7 mouse cellular contexts compared by ENCODE assay signal in genomic region chr11:45979946-45980892, GRCm38 (mm10). TPM values are rescaled to one million over a fixed set of nuclear protein-coding genes. Genes with fewer than 3 reads are reported as not detected.
DNase-seq lines count a peak whose midpoint lies in the region; ATAC-seq and TF ChIP-seq lines count a peak whose summit lies in the region.

Gene Sox30, plus strand, starts transcription at chr11:45980310.

- H3K27ac ChIP-seq in intestine, postnatal 0 days (ENCODE audit: low read depth, low read length) = peak within 1 kb of the TSS; percentile 60
- H3K27ac ChIP-seq in liver, embryonic 12.5 days = 0 out of 2 replicates have a peak within 1 kb of the TSS, but pooled peaks have one; percentile 2
- no peak within 1 kb of the TSS for H3K27ac ChIP-seq in stomach, embryonic 16.5 days (ENCODE audit: low read length)

- peak within 1 kb of the TSS; percentile 51 for H3K4me3 ChIP-seq in intestine, postnatal 0 days (ENCODE audit: low read depth, low read length)
- peak within 1 kb of the TSS; percentile 63 for H3K4me3 ChIP-seq in liver, embryonic 12.5 days
- peak within 1 kb of the TSS; percentile 68 for H3K4me3 ChIP-seq in stomach, embryonic 16.5 days (replicated peaks; ENCODE audit: low read length)

- peak; percentile 96 for DNase-seq in ZHBTc4 (ENCODE audit: low read depth, low spot score)
- peak; percentile 52 for DNase-seq in brain, embryonic 18.5 days (ENCODE audit: low read depth, low spot score)
- peak; percentile 12 to 20 for DNase-seq in natural killer cell, adult 2 months (ENCODE audit: low spot score in 2 of 2)

- H3K27me3 ChIP-seq in intestine, postnatal 0 days (replicated peaks; ENCODE audit: control insufficient read depth, insufficient read depth, low read length) = no peaks in the 10 kb centered on the region
- H3K27me3 ChIP-seq in liver, embryonic 12.5 days (replicated peaks) = peaks cover 30% of the 10 kb centered on the region
- H3K27me3 ChIP-seq in stomach, embryonic 16.5 days (ENCODE audit: control insufficient read depth, insufficient read depth, low read length) = no peaks in the 10 kb centered on the region

- peak; percentile 15; the same call in 1 of the 2 replicates for TF ChIP-seq CTCF in intestine, postnatal 0 days (IDR thresholded peaks at IDR 0.05; ENCODE audit: low read depth)

- H3K9ac ChIP-seq in intestine, postnatal 0 days (ENCODE audit: low read depth, low read length) = peak within 1 kb of the TSS; percentile 71
- peak within 1 kb of the TSS; percentile 68 for H3K9ac ChIP-seq in liver, embryonic 12.5 days
- peak within 1 kb of the TSS; percentile 96 for H3K9ac ChIP-seq in stomach, embryonic 16.5 days (ENCODE audit: low read length)

- H3K4me2 ChIP-seq in intestine, postnatal 0 days (replicated peaks; ENCODE audit: low read depth) = peak within 1 kb of the TSS; percentile 87
- peak within 1 kb of the TSS; percentile 79 for H3K4me2 ChIP-seq in liver, embryonic 12.5 days
- H3K4me2 ChIP-seq in stomach, embryonic 16.5 days (ENCODE audit: low read depth, low read length) = peak within 1 kb of the TSS; percentile 93

- peak; percentile 86 for ATAC-seq in granulocyte monocyte progenitor cell, adult 5-6 weeks (replicated peaks; ENCODE audit: poor library complexity, severe bottlenecking)
- ATAC-seq in intestine, postnatal 0 days = peak; percentile 76
- peak; percentile 61 for ATAC-seq in liver, embryonic 12.5 days
- ATAC-seq in stomach, embryonic 16.5 days (ENCODE audit: insufficient read depth, low FRiP score) = peak; percentile 90

- no peaks in the 10 kb centered on the region for H3K4me1 ChIP-seq in intestine, postnatal 0 days (replicated peaks; ENCODE audit: control insufficient read depth, insufficient read depth, low read length)
- H3K4me1 ChIP-seq in liver, embryonic 12.5 days = peaks cover 15% of the 10 kb centered on the region
- H3K4me1 ChIP-seq in stomach, embryonic 16.5 days (ENCODE audit: control insufficient read depth, insufficient read depth, low read length) = no peaks in the 10 kb centered on the region

- 10% methylated on average over 94 of the region's 115 CpGs for WGBS in intestine, postnatal 0 days
- 11% methylated on average over 86 of the region's 115 CpGs for WGBS in liver, embryonic 12.5 days (ENCODE audit: insufficient replicate concordance)
- 14% methylated on average over 71 of the region's 115 CpGs for WGBS in stomach, embryonic 16.5 days

- H3K9me3 ChIP-seq in intestine, postnatal 0 days (ENCODE audit: control insufficient read depth) = no peaks in the 10 kb centered on the region
- peaks cover 4% of the 10 kb centered on the region for H3K9me3 ChIP-seq in liver, embryonic 12.5 days (replicated peaks)
- H3K9me3 ChIP-seq in stomach, embryonic 16.5 days (replicated peaks; ENCODE audit: control insufficient read depth, low read length) = peaks cover 5% of the 10 kb centered on the region

- no peaks in the 10 kb centered on the region for H3K36me3 ChIP-seq in intestine, postnatal 0 days (ENCODE audit: control insufficient read depth, insufficient read depth)
- no peaks in the 10 kb centered on the region for H3K36me3 ChIP-seq in liver, embryonic 12.5 days
- H3K36me3 ChIP-seq in stomach, embryonic 16.5 days (ENCODE audit: control insufficient read depth, insufficient read depth, low read length) = no peaks in the 10 kb centered on the region

RNA-seq across cellular contexts. Expression of gene Sox30, which starts in this region (rescaled TPM):
- total RNA-seq in granulocyte monocyte progenitor cell, adult 5-6 weeks (2014; fragmentation: Nextera tagmentation) = not detected in 2 replicates
- 0.65 TPM in 1 of 2 replicates, not detected in the other for total RNA-seq in granulocyte monocyte progenitor cell, adult 5-6 weeks (2017)
- 0.05 and 0.16 TPM in 2 replicates for polyA plus RNA-seq in intestine, postnatal 0 days (2015; fragmentation: Nextera tagmentation; extraction: Ambion mirVana)
- polyA plus RNA-seq in liver, embryonic 12.5 days (2016; fragmentation: Nextera tagmentation; extraction: Ambion mirVana) = 0.06 TPM in 2 replicates
- polyA plus RNA-seq in stomach, embryonic 16.5 days (2015; fragmentation: Nextera tagmentation; extraction: Ambion mirVana) = 0.17 TPM in 1 of 2 replicates, not detected in the other

Comparison
In these comparisons a context has a peak if more than half of its experiments do, and no peak if none do; other contexts are left out.
1. Peak in ATAC-seq in granulocyte monocyte progenitor cell, adult 5-6 weeks; RNA of the gene not detected or under 1 TPM.
2. Peak in ATAC-seq, H3K4me3 ChIP-seq, H3K27ac ChIP-seq, H3K9ac ChIP-seq and H3K4me2 ChIP-seq in intestine, postnatal 0 days; RNA of the gene not detected or under 1 TPM.
3. Peak in ATAC-seq, H3K4me3 ChIP-seq, H3K27ac ChIP-seq, H3K9ac ChIP-seq and H3K4me2 ChIP-seq in liver, embryonic 12.5 days; RNA of the gene not detected or under 1 TPM.
4. Peak in ATAC-seq, H3K4me3 ChIP-seq, H3K9ac ChIP-seq and H3K4me2 ChIP-seq in stomach, embryonic 16.5 days; RNA of the gene not detected or under 1 TPM.
5. DNase-seq: peak in every context shown above with its lines; median percentile 96 in ZHBTc4; 52 in brain, embryonic 18.5 days; 16 in natural killer cell, adult 2 months.